Mouse (Mus musculus) NIH3T3 (cell line): Measurements from ENCODE around the gene Spata13.

Experiments used
- DNase-seq: peaks from one replicate; pipeline ENCODE4 v3.0.0-alpha.2; 2012; ENCODE audit warnings: low read depth

Gene Spata13

DNA sequence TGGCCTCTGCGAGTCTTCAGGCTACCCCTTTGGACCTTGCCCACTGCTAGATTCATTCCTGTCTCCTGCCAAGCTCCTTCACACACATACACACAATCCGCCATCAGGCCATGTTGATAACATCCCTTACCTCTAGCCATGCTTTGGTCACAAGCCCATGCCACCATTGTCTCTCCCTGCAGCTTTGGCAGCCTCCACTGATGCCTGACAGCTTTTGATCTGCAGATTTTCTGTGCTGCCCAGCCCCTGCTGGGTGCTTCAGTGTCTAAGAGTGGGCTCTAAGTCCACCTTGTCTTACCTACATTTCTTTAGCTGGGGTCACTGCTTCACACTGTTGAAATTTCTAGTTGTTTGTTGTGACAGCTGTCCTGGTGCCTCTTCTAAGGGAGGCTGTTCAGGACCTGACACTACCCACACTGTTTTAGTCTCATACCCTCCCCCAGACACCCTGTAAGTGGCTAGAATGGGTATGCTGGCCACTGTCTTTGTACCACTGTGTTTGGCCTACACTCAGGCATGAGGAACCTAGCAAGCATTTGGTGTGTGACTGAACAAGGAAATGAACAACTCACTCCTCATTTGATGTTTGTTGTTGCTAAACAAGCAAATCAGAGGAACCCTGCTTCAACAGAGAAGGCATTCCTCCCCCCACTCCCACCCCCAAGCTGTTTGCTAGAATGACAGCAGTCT, 43.0 kb downstream of the Spata13 start:
- DNase-seq = no peak

DNA sequence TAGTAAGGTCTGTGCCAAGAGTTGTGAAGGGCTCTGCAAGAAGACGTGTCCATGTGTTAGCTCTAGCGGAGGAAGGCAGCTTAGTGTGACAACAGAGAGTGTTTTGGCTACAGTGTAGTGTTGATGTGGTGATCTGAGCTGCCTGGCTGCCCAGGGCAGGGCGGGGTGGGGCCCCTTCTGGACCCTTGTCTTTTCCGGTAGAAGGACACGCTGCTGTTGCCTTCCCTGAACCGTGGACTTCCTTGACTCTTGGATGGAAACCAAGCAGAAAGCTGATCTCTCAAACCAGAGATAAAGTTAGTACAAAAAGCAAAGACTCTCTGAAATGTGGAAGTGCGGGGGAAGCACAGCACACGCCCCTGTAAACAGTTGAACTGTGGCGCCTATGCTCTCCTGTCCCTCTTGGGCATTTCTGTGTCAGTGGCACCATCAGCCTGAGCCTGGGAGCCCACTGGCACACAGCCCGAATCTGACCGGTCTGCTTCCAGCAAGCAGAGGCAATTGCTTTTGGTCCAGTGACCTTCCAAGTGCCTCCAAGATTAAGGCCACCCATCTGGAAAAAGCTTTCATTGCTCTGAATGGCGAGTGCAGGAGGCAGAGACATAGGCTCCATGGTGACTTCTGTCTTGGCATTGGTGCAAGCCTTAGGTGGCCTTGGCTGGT, 48.7 kb downstream of the Spata13 start:
- no peak for DNase-seq

GRCm38 (mm10) chr14:60683989-60684388, 50.2 kb downstream of the Spata13 start:
- DNase-seq = no peak

GRCm38 (mm10) chr14:60686733-60687132, 52.9 kb downstream of the Spata13 start:
- no peak for DNase-seq

- no peak for DNase-seq
Observed at GRCm38 (mm10) chr14:60687241-60687640, 53.4 kb downstream of the Spata13 start.

DNA sequence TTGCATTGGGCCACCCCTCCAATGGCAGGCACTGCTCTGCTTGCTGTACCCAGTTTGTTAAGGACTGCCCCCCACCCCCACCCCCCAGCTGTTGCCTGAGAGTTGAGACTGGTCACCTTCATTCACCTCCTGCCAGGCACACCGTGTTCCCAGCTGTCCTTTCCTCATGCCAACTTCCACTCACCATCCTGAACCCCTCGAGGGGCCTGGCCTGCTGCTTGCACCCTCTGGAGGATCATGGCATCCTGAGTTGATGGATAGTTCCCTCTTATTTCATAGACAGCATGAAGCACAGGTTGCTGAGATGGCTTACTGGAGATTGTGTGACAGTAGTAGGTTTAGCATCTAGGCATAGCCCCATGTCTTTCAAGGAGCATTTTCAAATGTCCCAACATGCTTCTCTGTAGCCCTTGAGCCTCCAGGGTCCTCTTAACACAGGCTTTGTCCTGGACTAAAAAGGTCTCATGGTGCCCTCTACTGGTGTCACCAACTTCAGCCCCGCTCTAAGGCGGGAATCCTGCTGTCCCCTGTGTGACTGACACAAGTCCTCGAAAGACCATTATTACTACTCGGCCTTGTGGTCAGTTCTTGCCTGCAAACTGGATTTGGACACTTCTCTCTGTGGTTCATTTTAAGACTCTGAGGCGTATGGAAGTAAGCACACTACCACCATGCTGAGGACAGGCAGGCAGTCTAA, 54.9 kb downstream of the Spata13 start:
- DNase-seq = peak; percentile 36

GRCm38 (mm10) chr14:60689768-60690167, 56.0 kb downstream of the Spata13 start:
- no peak for DNase-seq

GRCm38 (mm10) chr14:60690631-60691030, 56.8 kb downstream of the Spata13 start:
- no peak for DNase-seq

DNA sequence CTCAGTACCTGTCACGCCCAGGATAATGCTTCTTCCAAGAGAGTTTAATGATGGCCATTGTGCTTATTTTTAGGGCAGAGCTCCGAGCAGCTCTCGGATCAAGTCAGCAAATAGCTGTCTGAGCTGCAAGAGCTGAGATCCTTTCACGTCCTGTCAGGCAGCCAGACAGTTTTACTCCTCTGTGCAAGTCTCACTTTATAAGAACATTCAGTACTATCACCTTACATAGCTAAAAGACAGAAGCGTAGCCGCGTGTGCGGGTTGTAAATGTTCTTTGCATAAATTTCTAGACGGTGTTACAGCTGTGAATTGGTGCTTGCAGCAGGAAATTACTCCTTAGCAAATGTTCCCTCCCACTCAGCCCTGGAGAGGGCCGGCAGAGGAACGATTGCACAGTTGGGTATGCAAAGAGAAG, 59.3 kb downstream of the Spata13 start:
- no peak for DNase-seq

- DNase-seq = peak; percentile 51
Observed at GRCm38 (mm10) chr14:60693666-60694065, 59.9 kb downstream of the Spata13 start.

GRCm38 (mm10) chr14:60694215-60694997, 60.6 kb downstream of the Spata13 start:
- peak; percentile 72 for DNase-seq

- DNase-seq = no peak
Observed at GRCm38 (mm10) chr14:60697351-60697750, 63.5 kb downstream of the Spata13 start.

DNA sequence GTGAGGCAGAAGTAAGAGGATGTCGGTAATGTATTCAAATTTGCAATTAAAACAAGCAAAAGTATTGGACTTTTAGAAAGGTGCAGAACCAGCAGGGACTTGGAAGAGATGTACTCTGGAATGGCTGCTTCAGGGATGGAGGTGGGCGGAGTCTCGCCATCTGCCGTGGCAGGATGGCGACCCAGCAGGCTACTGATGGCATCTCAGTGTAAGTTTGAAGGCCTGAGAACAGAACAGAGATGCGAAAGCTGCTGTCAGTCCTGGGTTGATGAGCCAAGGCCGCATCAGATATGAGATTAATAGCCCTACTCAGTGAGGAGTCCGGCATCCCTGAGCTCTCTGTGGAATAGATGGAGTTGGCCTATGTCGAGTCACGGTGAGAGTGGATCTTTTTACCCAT, 65.2 kb downstream of the Spata13 start:
- no peak for DNase-seq

GRCm38 (mm10) chr14:60702377-60703140, 68.8 kb downstream of the Spata13 start:
- no peak for DNase-seq

DNA sequence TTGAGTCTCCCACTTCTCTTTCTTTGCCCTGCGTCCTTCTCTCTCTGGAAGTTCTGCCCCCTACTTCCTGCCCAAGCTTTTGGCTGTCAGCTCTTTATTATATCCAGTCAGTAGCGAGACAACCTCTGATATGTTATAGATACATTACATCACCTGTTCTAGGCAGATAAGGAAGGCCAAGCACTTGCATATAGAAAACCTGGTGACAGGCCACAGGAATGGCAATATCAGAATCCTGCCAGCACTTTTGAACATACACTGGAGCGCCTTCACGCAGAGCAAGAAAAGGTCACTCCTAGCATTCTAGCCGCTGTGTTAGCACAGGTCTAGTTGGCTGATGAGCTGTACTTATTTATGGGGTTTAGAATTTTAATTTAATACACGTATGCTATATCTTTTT, 70.7 kb downstream of the Spata13 start:
- no peak for DNase-seq

DNA sequence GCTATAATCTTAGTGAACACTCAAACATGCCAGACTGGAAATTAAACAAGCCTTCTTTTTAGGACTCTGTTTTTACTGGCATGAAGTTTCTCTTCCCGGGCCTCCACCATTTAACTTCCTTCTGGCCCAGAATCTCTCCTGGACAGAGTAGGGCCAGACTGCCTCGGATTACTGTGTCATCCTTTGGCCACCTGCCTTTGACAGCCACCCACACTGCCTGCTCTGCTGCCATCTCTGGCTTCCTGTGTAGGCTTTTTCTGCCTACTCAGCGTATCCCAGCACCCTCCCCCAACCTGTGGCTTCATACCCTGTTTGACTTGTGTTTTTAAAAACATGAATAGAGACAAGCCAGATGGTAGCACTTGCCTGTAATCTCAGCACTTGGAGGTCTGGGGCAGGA, 71.2 kb downstream of the Spata13 start:
- DNase-seq = peak; percentile 4

DNA sequence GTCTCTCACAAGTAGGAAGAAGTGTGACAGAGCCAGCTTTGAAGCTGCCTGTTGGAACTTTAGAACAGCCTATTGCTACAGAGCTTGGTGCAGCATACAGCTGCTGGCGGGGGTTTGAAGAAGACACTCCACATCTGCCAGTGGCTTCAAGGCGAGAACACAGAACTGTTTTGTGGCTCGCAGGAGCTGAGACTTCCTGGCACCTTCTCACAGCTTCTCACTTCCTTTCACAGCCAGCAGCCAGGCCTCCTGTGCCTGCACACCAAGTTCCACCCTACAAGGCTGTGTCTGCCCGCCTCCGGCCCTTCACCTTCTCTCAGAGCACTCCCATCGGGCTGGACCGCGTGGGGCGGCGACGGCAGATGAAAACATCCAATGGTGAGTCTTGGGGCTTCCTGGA, 75.4 kb downstream of the Spata13 start:
- no peak for DNase-seq

DNA sequence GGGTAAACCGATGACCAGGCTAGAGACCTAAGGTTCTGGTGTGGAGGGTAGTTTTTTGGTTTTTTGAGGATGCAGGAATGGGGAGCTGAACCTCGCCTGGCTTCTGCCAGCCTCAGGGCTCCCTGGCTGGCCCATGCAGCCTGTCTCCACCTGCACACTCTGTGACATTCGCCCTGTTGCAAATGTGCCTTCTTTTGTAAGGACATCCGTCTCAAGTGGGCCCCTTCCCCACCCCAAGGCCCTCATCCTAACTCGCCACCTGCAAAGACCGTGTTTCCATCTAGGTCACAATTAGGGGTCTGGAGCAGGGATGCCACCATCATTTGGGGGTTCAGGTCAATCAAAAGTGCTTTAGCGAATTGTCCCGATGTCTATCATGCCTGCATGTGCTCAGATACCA, 75.9 kb downstream of the Spata13 start:
- DNase-seq = no peak

DNA sequence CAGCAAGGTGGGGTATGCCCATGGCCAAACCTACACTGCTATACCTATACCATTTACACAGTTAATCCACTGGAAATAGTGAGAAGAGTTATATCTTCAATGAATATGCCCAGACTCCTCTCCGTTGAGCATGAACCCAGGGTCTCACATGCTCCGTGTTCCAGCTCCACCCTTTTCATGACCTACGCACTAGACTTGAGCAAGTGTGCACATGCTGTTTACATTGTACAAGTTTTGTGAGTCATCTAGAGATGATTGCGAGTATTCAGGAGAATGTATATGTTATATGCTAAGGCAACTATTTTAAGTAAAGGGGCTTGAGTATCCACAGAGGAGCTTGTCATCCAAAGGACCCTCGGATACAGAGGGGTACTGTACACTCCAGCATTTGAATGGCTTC, 77.4 kb downstream of the Spata13 start:
- no peak for DNase-seq

DNA sequence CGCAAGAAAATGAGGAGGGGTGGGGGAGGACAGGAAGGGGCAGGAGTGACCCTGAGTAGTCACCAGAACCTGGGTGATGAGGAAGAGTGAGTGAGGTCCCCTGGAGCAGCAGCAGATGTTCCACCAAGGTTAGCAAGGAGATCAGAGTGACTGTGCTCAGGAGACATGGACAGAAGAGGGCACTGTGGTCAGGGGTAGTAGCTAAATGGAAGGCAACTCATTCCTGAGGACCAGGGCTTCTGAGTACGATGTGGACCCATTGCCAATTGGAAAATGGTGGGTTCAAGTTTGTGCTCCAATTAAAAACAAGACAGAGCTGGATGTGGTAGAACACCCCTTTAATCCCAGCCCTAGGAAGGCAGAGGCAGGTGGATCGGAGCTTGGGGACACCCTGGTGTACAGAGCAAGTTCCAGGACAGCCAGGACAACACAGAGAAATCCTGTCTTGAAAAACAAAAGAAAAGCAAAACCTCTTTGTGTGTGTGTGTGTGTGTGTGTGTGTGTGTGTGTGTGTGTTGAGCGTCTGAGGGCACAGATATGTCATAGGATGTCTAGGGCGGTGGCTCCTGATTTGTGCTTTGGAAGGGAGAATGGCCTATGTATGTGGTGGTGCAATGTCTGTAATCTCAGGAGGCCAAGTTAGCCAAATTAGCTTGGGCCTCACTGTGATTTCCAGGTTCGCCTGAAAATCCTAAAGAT, 77.9 kb downstream of the Spata13 start:
- DNase-seq = no peak

DNA sequence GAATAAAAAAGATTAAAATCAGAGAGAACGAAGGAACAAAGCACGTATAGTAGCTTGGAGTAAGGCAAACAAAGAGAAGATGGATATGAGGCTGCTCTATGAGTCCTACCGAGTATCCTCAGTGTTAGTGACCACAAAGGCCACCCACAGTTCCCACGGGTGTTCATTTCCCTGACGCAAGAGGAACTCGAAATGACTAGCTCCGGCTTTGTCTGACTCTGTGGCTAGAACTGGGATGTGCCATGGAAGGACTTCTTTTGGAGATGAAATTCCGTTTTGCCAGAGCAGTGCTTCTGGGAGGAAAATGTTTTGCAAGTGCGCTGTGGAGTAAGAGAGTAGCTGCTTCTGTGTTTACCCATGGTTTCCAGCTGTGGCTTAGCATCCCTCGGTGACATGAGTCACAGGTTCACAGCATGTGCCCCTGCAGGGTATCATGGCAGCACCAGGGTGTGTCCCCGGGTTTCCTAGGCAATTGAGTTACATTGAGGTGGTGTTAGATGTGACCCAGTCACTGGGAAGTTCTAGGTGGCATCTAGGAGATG, 78.6 kb downstream of the Spata13 start:
- no peak for DNase-seq
